Mouse (Mus musculus): ENCODE measurements around the gene Gm20388. TPM values are rescaled to one million over a fixed set of nuclear protein-coding genes. Genes with fewer than 3 reads are reported as not detected.

Gene Gm20388
- polyA plus RNA-seq, 1 experiment from 2014 or later, result not detected

GRCm38 (mm10) chr8:123384883-123385540 is 3474.4 kb downstream of the Gm20388 start:
- peaks cover 40% of the 10 kb centered on the region for H3K36me3 ChIP-seq (ENCODE audit: control insufficient read depth, insufficient read depth, low read length)
- no peak overlapping the region for H3K4me2 ChIP-seq (ENCODE audit: low read depth, severe bottlenecking)
- H3K9ac ChIP-seq (ENCODE audit: low read length), result no peak overlapping the region
- H3K4me3 ChIP-seq (ENCODE audit: low read depth, low read length), result no peak overlapping the region
- H3K27ac ChIP-seq (replicated peaks; ENCODE audit: low read depth, low read length), result no peak overlapping the region
- H3K4me1 ChIP-seq (ENCODE audit: control insufficient read depth, insufficient read depth, low read length), result no peaks in the 10 kb centered on the region
- no peak for DNase-seq (ENCODE audit: low spot score)
- no peaks in the 10 kb centered on the region for H3K9me3 ChIP-seq (ENCODE audit: control insufficient read depth, low read length)
- WGBS, result 76% methylated on average over 9 of the region's 9 CpGs
- no peaks in the 10 kb centered on the region for H3K27me3 ChIP-seq (ENCODE audit: control insufficient read depth, insufficient read depth, low read length)
- ATAC-seq (ENCODE audit: insufficient number of reproducible peaks, low FRiP score, low TSS enrichment, low read depth), result no peak

- ATAC-seq (ENCODE audit: insufficient number of reproducible peaks, low FRiP score, low TSS enrichment, low read depth) (no peak), DNase-seq (ENCODE audit: low spot score) (no peak)
- H3K27me3 ChIP-seq (ENCODE audit: control insufficient read depth, insufficient read depth, low read length), result no peaks in the 10 kb centered on the region
- no peak overlapping the region for H3K4me2 ChIP-seq (ENCODE audit: low read depth, severe bottlenecking)
- no peaks in the 10 kb centered on the region for H3K4me1 ChIP-seq (ENCODE audit: control insufficient read depth, insufficient read depth, low read length)
- no peak overlapping the region for H3K4me3 ChIP-seq (ENCODE audit: low read depth, low read length)
- no peaks in the 10 kb centered on the region for H3K9me3 ChIP-seq (ENCODE audit: control insufficient read depth, low read length)
- H3K27ac ChIP-seq (replicated peaks; ENCODE audit: low read depth, low read length), result no peak overlapping the region
- H3K36me3 ChIP-seq (ENCODE audit: control insufficient read depth, insufficient read depth, low read length), result peaks cover 48% of the 10 kb centered on the region
- WGBS, result 80% methylated on average over 3 of the region's 3 CpGs
- no peak overlapping the region for H3K9ac ChIP-seq (ENCODE audit: low read length)
Observed at GRCm38 (mm10) chr8:123387041-123387440, 3476.4 kb downstream of the Gm20388 start.

GRCm38 (mm10) chr8:123387801-123388200 is 3477.2 kb downstream of the Gm20388 start:
- H3K4me2 ChIP-seq (ENCODE audit: low read depth, severe bottlenecking), result no peak overlapping the region
- H3K36me3 ChIP-seq (ENCODE audit: control insufficient read depth, insufficient read depth, low read length), result peaks cover 46% of the 10 kb centered on the region
- 87% methylated on average over 8 of the region's 8 CpGs for WGBS
- H3K27ac ChIP-seq (replicated peaks; ENCODE audit: low read depth, low read length), result no peak overlapping the region
- no peaks in the 10 kb centered on the region for H3K27me3 ChIP-seq (ENCODE audit: control insufficient read depth, insufficient read depth, low read length)
- H3K9ac ChIP-seq (ENCODE audit: low read length), result no peak overlapping the region
- no peaks in the 10 kb centered on the region for H3K4me1 ChIP-seq (ENCODE audit: control insufficient read depth, insufficient read depth, low read length)
- DNase-seq (ENCODE audit: low spot score), result no peak
- H3K9me3 ChIP-seq (ENCODE audit: control insufficient read depth, low read length), result no peaks in the 10 kb centered on the region
- ATAC-seq (ENCODE audit: insufficient number of reproducible peaks, low FRiP score, low TSS enrichment, low read depth), result no peak
- no peak overlapping the region for H3K4me3 ChIP-seq (ENCODE audit: low read depth, low read length)

DNA sequence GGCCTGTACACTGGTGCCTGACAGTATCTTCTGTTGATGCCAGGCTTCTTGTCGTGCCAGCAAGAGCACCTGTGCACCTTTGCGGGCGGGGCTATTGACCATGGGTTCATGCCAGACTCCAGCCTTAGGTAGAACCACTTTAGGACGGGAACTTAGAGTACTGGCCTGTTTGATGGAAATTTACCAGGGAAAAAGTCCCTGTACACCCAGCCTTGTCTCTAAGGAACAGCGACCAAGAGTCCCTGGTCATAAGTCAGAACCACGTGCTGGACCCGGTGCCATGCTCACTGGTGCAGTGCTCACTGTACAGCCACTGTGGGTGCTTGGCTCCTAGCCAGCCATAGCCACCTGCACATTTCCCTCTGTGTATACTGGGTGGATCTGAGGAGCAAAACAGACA is 3478.4 kb downstream of the Gm20388 start:
- Histone ChIP-seq H3K4me3 (ENCODE audit: low read depth, low read length) (no peak overlapping the region), H3K4me1 (ENCODE audit: control insufficient read depth, insufficient read depth, low read length) (no peaks in the 10 kb centered on the region), H3K9ac (ENCODE audit: low read length) (no peak overlapping the region), H3K36me3 (ENCODE audit: control insufficient read depth, insufficient read depth, low read length) (peaks cover 40% of the 10 kb centered on the region), H3K4me2 (ENCODE audit: low read depth, severe bottlenecking) (no peak overlapping the region), H3K27me3 (ENCODE audit: control insufficient read depth, insufficient read depth, low read length) (no peaks in the 10 kb centered on the region), H3K27ac (replicated peaks; ENCODE audit: low read depth, low read length) (no peak overlapping the region), H3K9me3 (ENCODE audit: control insufficient read depth, low read length) (no peaks in the 10 kb centered on the region)
- 96% methylated on average over 7 of the region's 7 CpGs for WGBS
- ATAC-seq (ENCODE audit: insufficient number of reproducible peaks, low FRiP score, low TSS enrichment, low read depth), result no peak
- no peak for DNase-seq (ENCODE audit: low spot score)

DNA sequence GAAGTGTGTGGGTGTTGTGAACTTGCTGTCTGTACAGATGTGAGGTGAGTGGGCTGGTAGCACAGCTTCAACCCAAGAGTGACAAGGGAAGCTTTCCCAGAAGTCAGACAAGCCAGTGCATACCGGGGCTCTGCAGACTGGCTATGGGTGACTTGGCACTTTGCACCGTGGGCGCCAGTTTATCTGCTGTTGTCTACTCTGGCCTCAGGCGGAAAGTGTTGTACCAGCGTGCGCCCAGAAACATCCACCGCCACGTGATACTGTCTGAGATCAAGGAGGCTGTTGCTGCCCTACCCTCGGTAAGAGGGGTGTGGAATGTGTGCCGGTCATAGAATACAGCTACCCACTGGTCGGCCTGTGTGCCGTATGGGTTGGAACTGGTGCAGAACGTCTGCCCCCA is 3487.7 kb downstream of the Gm20388 start:
- Histone ChIP-seq H3K27ac (replicated peaks; ENCODE audit: low read depth, low read length) (no peak overlapping the region), H3K9me3 (ENCODE audit: control insufficient read depth, low read length) (no peaks in the 10 kb centered on the region), H3K4me2 (ENCODE audit: low read depth, severe bottlenecking) (no peak overlapping the region), H3K4me3 (ENCODE audit: low read depth, low read length) (no peak overlapping the region), H3K9ac (ENCODE audit: low read length) (no peak overlapping the region), H3K4me1 (ENCODE audit: control insufficient read depth, insufficient read depth, low read length) (no peaks in the 10 kb centered on the region), H3K36me3 (ENCODE audit: control insufficient read depth, insufficient read depth, low read length) (peaks cover 42% of the 10 kb centered on the region), H3K27me3 (ENCODE audit: control insufficient read depth, insufficient read depth, low read length) (no peaks in the 10 kb centered on the region)
- no peak for ATAC-seq (ENCODE audit: insufficient number of reproducible peaks, low FRiP score, low TSS enrichment, low read depth)
- WGBS, result 94% methylated on average over 13 of the region's 13 CpGs
- DNase-seq (ENCODE audit: low spot score), result no peak

DNA sequence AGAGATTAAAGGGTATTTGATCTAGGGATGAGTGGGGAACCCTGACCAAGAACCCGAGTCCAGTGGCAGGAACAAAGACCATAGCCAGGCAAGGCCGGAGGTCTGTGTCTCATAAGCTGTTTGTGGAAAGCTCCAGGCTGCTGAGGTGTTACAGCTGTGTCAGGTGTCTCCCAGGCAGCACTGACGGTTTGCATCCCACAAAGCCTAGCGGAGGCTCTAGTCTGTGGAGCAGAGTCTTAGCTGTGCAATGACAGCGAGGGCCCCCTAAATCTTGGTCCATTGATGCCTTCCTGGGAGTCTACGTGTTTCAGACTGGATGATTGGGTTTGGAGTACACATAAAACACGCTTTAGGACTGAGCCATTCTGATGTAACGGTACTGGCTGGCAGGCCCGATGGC is 3491.3 kb downstream of the Gm20388 start:
- Histone ChIP-seq H3K36me3 (ENCODE audit: control insufficient read depth, insufficient read depth, low read length) (peaks cover 24% of the 10 kb centered on the region), H3K27ac (replicated peaks; ENCODE audit: low read depth, low read length) (no peak overlapping the region), H3K9ac (ENCODE audit: low read length) (no peak overlapping the region), H3K9me3 (ENCODE audit: control insufficient read depth, low read length) (no peaks in the 10 kb centered on the region), H3K4me2 (ENCODE audit: low read depth, severe bottlenecking) (no peak overlapping the region), H3K27me3 (ENCODE audit: control insufficient read depth, insufficient read depth, low read length) (no peaks in the 10 kb centered on the region), H3K4me1 (ENCODE audit: control insufficient read depth, insufficient read depth, low read length) (no peaks in the 10 kb centered on the region), H3K4me3 (ENCODE audit: low read depth, low read length) (no peak overlapping the region)
- ATAC-seq (ENCODE audit: insufficient number of reproducible peaks, low FRiP score, low TSS enrichment, low read depth), result no peak
- DNase-seq (ENCODE audit: low spot score), result no peak
- WGBS, result 91% methylated on average over 9 of the region's 9 CpGs

DNA sequence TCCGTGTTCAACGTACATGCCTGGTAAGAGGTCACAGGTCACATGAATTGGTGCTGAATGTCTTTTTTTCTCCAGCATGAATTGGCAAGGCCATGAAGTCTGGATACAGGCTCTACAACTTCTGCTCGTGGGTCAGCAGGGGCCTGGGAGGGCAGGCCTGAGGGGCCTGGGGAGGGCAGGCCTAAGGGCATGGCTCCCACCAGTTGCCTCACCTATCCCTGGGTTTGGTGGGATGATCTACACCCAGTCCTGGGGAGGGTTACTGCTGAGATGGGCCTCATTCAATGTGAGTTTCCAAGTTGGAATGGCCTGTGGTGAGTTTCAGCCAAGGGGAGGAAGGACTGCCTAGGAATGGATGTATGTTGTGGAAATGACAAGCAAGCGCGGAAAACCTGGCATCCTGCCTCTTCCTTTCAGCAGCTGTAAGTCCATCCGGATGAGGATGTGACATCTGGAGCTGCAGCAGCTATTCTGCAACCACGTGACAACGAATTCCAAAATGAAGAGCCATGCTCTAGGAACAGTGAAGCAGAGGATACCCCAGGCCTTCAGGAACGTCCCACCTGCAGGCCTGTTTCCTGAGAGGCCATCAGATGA is 3492.2 kb downstream of the Gm20388 start:
- ATAC-seq (ENCODE audit: insufficient number of reproducible peaks, low FRiP score, low TSS enrichment, low read depth) (no peak), DNase-seq (ENCODE audit: low spot score) (no peak)
- H3K27me3 ChIP-seq (ENCODE audit: control insufficient read depth, insufficient read depth, low read length), result no peaks in the 10 kb centered on the region; the same call in 1 of the 2 replicates
- H3K4me1 ChIP-seq (ENCODE audit: control insufficient read depth, insufficient read depth, low read length), result no peaks in the 10 kb centered on the region
- H3K4me3 ChIP-seq (ENCODE audit: low read depth, low read length), result no peak overlapping the region
- H3K4me2 ChIP-seq (ENCODE audit: low read depth, severe bottlenecking), result no peak overlapping the region
- no peak overlapping the region for H3K27ac ChIP-seq (replicated peaks; ENCODE audit: low read depth, low read length)
- WGBS, result 93% methylated on average over 9 of the region's 9 CpGs
- peaks cover 22% of the 10 kb centered on the region for H3K36me3 ChIP-seq (ENCODE audit: control insufficient read depth, insufficient read depth, low read length)
- no peak overlapping the region for H3K9ac ChIP-seq (ENCODE audit: low read length)
- no peaks in the 10 kb centered on the region for H3K9me3 ChIP-seq (ENCODE audit: control insufficient read depth, low read length)

GRCm38 (mm10) chr8:123404521-123404920 is 3493.9 kb downstream of the Gm20388 start:
- DNase-seq (ENCODE audit: low spot score) (no peak), ATAC-seq (ENCODE audit: insufficient number of reproducible peaks, low FRiP score, low TSS enrichment, low read depth) (no peak)
- peaks cover 7% of the 10 kb centered on the region for H3K27me3 ChIP-seq (ENCODE audit: control insufficient read depth, insufficient read depth, low read length)
- H3K9ac ChIP-seq (ENCODE audit: low read length), result no peak overlapping the region
- no peak overlapping the region for H3K4me3 ChIP-seq (ENCODE audit: low read depth, low read length)
- no peak overlapping the region for H3K27ac ChIP-seq (replicated peaks; ENCODE audit: low read depth, low read length)
- no peaks in the 10 kb centered on the region for H3K4me1 ChIP-seq (ENCODE audit: control insufficient read depth, insufficient read depth, low read length)
- H3K4me2 ChIP-seq (ENCODE audit: low read depth, severe bottlenecking), result no peak overlapping the region
- peaks cover 14% of the 10 kb centered on the region for H3K36me3 ChIP-seq (ENCODE audit: control insufficient read depth, insufficient read depth, low read length)
- no peaks in the 10 kb centered on the region for H3K9me3 ChIP-seq (ENCODE audit: control insufficient read depth, low read length)
- WGBS, result 41% methylated on average over 8 of the region's 8 CpGs

DNA sequence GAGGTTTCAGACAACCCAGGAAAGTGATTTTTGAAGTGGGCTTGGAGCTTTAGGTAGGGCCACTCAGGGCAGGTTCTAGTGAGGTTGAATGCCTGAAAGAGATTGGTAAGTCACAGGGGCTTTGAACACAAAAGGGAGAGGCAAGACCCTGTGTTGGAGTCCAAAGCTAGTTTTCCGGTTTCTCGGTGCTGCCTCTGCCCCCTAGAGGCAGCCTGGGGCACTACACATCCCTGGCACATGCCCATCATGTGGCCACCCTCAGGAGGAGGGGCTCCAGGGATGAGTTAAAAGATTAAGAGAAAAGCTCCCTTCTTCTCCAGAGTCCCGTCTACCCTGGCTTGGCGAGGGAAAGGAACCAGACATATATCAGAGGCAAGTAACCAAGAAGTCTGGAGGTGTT is 3496.1 kb downstream of the Gm20388 start, which contains the start of gene Mc1r:
TSS of gene Mc1r (plus strand) at position 322 of the 400 bp plus-strand sequence.
- no peaks in the 10 kb centered on the region for H3K9me3 ChIP-seq (ENCODE audit: control insufficient read depth, low read length)
- DNase-seq (ENCODE audit: low spot score) (peak; percentile 73), ATAC-seq (ENCODE audit: insufficient number of reproducible peaks, low FRiP score, low TSS enrichment, low read depth) (no peak)
- H3K27me3 ChIP-seq (ENCODE audit: control insufficient read depth, insufficient read depth, low read length), result peaks cover 29% of the 10 kb centered on the region
- no peak within 1 kb of the TSS for H3K4me2 ChIP-seq (ENCODE audit: low read depth, severe bottlenecking)
- no peak within 1 kb of the TSS for H3K9ac ChIP-seq (ENCODE audit: low read length)
- peaks cover 4% of the 10 kb centered on the region for H3K36me3 ChIP-seq (ENCODE audit: control insufficient read depth, insufficient read depth, low read length)
- 9% methylated on average over 4 of the region's 4 CpGs for WGBS
- no peaks in the 10 kb centered on the region for H3K4me1 ChIP-seq (ENCODE audit: control insufficient read depth, insufficient read depth, low read length)
- no peak within 1 kb of the TSS for H3K27ac ChIP-seq (replicated peaks; ENCODE audit: low read depth, low read length)
- H3K4me3 ChIP-seq (ENCODE audit: low read depth, low read length), result no peak within 1 kb of the TSS
